ENCODE assay signal across 10 mouse cellular contexts in genomic region chr4:135436291-135436690, GRCm38 (mm10). TPM values are rescaled to one million over a fixed set of nuclear protein-coding genes. Genes with fewer than 3 reads are reported as not detected.
DNase-seq lines count a peak whose midpoint lies in the region; ATAC-seq and TF ChIP-seq lines count a peak whose summit lies in the region.
"Had no signal": no experiment of that assay in that cellular context is flagged by ENCODE, and none has a peak within 500 bp of the region (broad histone marks: within the 10 kb centered on the region; RNA-seq: fewer than 3 reads in every experiment).

No protein-coding gene starts in this region.

- 50% methylated on average over 13 of the region's 13 CpGs for WGBS in heart, embryonic 13.5 days
- WGBS in liver, embryonic 12.5 days (ENCODE audit: insufficient replicate concordance): 33% methylated on average over 13 of the region's 13 CpGs
- WGBS in forebrain, embryonic 11.5 days: 58% methylated on average over 13 of the region's 13 CpGs

- 0 out of 2 replicates have a peak overlapping the region, but pooled peaks have one; percentile 2 for H3K4me3 ChIP-seq in ES-Bruce4 (ENCODE audit: low read depth, low read length)
- no peak overlapping the region for H3K4me3 ChIP-seq in heart, embryonic 13.5 days
- no peak overlapping the region for H3K4me3 ChIP-seq in liver, embryonic 12.5 days
- no peak overlapping the region for H3K4me3 ChIP-seq in layer of hippocampus, adult 2 months
- no peak overlapping the region for H3K4me3 ChIP-seq in forebrain, embryonic 11.5 days (ENCODE audit: low read depth, low read length)
- H3K4me3 ChIP-seq: erythroblast, embryonic 14.5 days; neural tube, embryonic 12.5 days had no signal

- H3K27me3 ChIP-seq in ES-Bruce4 (ENCODE audit: control insufficient read depth, insufficient read depth, low read length, poor library complexity, severe bottlenecking): no peaks in the 10 kb centered on the region
- H3K27me3 ChIP-seq in heart, embryonic 13.5 days (replicated peaks): no peaks in the 10 kb centered on the region
- no peaks in the 10 kb centered on the region for H3K27me3 ChIP-seq in liver, embryonic 12.5 days (replicated peaks)
- no peaks in the 10 kb centered on the region for H3K27me3 ChIP-seq in forebrain, embryonic 11.5 days (ENCODE audit: control insufficient read depth, insufficient read depth, low read length)
- H3K27me3 ChIP-seq: neural tube, embryonic 12.5 days had no signal

- TF ChIP-seq EP300 in ES-Bruce4 (IDR thresholded peaks at IDR 0.05; ENCODE audit: insufficient read depth, low read depth, low read length): no peak

- no peak for TF ChIP-seq POLR2A in ES-Bruce4 (IDR thresholded peaks at IDR 0.05; ENCODE audit: insufficient read depth, low read length)

- H3K4me1 ChIP-seq in ES-Bruce4 (ENCODE audit: control insufficient read depth, insufficient read depth, low read length): peaks cover 3% of the 10 kb centered on the region
- H3K4me1 ChIP-seq in heart, embryonic 13.5 days: peaks cover 28% of the 10 kb centered on the region
- H3K4me1 ChIP-seq in liver, embryonic 12.5 days: peaks cover 72% of the 10 kb centered on the region
- peaks cover 2% of the 10 kb centered on the region; the same call in 1 of the 2 replicates for H3K4me1 ChIP-seq in forebrain, embryonic 11.5 days (replicated peaks; ENCODE audit: control insufficient read depth, insufficient read depth, low read length)

- H3K27ac ChIP-seq in ES-Bruce4 (ENCODE audit: insufficient read depth, low read length): no peak overlapping the region
- no peak overlapping the region for H3K27ac ChIP-seq in heart, embryonic 13.5 days (replicated peaks)
- H3K27ac ChIP-seq in liver, embryonic 12.5 days: no peak overlapping the region
- no peak overlapping the region for H3K27ac ChIP-seq in layer of hippocampus, adult 2 months
- no peak overlapping the region for H3K27ac ChIP-seq in forebrain, embryonic 11.5 days (ENCODE audit: low read depth, low read length)
- H3K27ac ChIP-seq: neural tube, embryonic 12.5 days had no signal

- ATAC-seq in heart, embryonic 13.5 days (ENCODE audit: extremely low read depth, insufficient number of reproducible peaks, low FRiP score, low TSS enrichment): no peak
- no peak for ATAC-seq in liver, embryonic 12.5 days
- no peak for ATAC-seq in forebrain, embryonic 11.5 days (replicated peaks; ENCODE audit: low FRiP score)

- DNase-seq in 416B (ENCODE audit: low read depth): peak; percentile 47
- DNase-seq in layer of hippocampus, adult 2 months (ENCODE audit: low spot score in 2 of 2): no peak
- no peak for DNase-seq in spleen, adult 12 weeks (ENCODE audit: low spot score)
- no peak for DNase-seq in urinary bladder, postnatal 36 days (ENCODE audit: low spot score in 2 of 2)
- no peak for DNase-seq in forebrain, embryonic 11.5 days (ENCODE audit: low spot score)

- H3K36me3 ChIP-seq in ES-Bruce4 (ENCODE audit: control insufficient read depth, insufficient read depth, low read length, poor library complexity, severe bottlenecking): no peaks in the 10 kb centered on the region
- H3K36me3 ChIP-seq in heart, embryonic 13.5 days: no peaks in the 10 kb centered on the region
- no peaks in the 10 kb centered on the region for H3K36me3 ChIP-seq in liver, embryonic 12.5 days
- H3K36me3 ChIP-seq in forebrain, embryonic 11.5 days (ENCODE audit: control insufficient read depth, insufficient read depth, low read length): no peaks in the 10 kb centered on the region
- H3K36me3 ChIP-seq: neural tube, embryonic 12.5 days had no signal

- peak overlapping the region; percentile 12 for H3K4me2 ChIP-seq in heart, embryonic 13.5 days
- peak overlapping the region; percentile 10; the same call in 1 of the 2 replicates for H3K4me2 ChIP-seq in liver, embryonic 12.5 days
- no peak overlapping the region for H3K4me2 ChIP-seq in forebrain, embryonic 11.5 days (ENCODE audit: low read depth, low read length, severe bottlenecking)
- H3K4me2 ChIP-seq: neural tube, embryonic 12.5 days had no signal

- no peak overlapping the region for H3K9ac ChIP-seq in ES-Bruce4 (ENCODE audit: low read depth, poor library complexity, severe bottlenecking)
- no peak overlapping the region for H3K9ac ChIP-seq in heart, embryonic 13.5 days
- H3K9ac ChIP-seq in liver, embryonic 12.5 days: no peak overlapping the region; the same call in 1 of the 2 replicates
- no peak overlapping the region for H3K9ac ChIP-seq in forebrain, embryonic 11.5 days (ENCODE audit: low read length)
- H3K9ac ChIP-seq: neural tube, embryonic 12.5 days had no signal

- no peak for TF ChIP-seq CTCF in ES-Bruce4 (IDR thresholded peaks at IDR 0.05; ENCODE audit: low read depth, low read length)
- TF ChIP-seq CTCF in layer of hippocampus, adult 2 months (conservative IDR thresholded peaks at IDR 0.05): no peak

- no peaks in the 10 kb centered on the region for H3K9me3 ChIP-seq in ES-Bruce4 (replicated peaks; ENCODE audit: control insufficient read depth, insufficient read depth, low read length, poor library complexity, severe bottlenecking)
- H3K9me3 ChIP-seq in heart, embryonic 13.5 days: no peaks in the 10 kb centered on the region
- no peaks in the 10 kb centered on the region for H3K9me3 ChIP-seq in liver, embryonic 12.5 days (replicated peaks)
- H3K9me3 ChIP-seq in forebrain, embryonic 11.5 days (ENCODE audit: control insufficient read depth, low read length): no peaks in the 10 kb centered on the region
- H3K9me3 ChIP-seq: neural tube, embryonic 12.5 days had no signal

RNA-seq across cellular contexts. Expression of gene Rcan3, which starts 2.6 kb away (rescaled TPM):
- polyA plus RNA-seq in ES-Bruce4 (2011; ENCODE audit: insufficient read depth, insufficient read length, low read depth, missing spikeins): 15.9 and 19.7 TPM in 2 replicates
- 6.8 and 8.0 TPM in 2 replicates for polyA plus RNA-seq in heart, embryonic 13.5 days (2015; fragmentation: Nextera tagmentation; extraction: Ambion mirVana)
- 4.9 and 8.3 TPM in 2 replicates for polyA plus RNA-seq in liver, embryonic 12.5 days (2016; fragmentation: Nextera tagmentation; extraction: Ambion mirVana)
- total RNA-seq in layer of hippocampus, adult 2 months (2021): 10 to 100 TPM; 20.3 to 23.4 TPM
- polyA plus RNA-seq in forebrain, embryonic 11.5 days (2014; fragmentation: Nextera tagmentation; extraction: Ambion mirVana): 12.7 and 14.1 TPM in 2 replicates

RNA-seq across cellular contexts. Expression of gene Ncmap, which starts 38.3 kb away (rescaled TPM):
- 2.3 TPM in 2 replicates for polyA plus RNA-seq in ES-Bruce4 (2011; ENCODE audit: insufficient read depth, insufficient read length, low read depth, missing spikeins)
- polyA plus RNA-seq in heart, embryonic 13.5 days (2015; fragmentation: Nextera tagmentation; extraction: Ambion mirVana): 0.55 and 0.76 TPM in 2 replicates
- polyA plus RNA-seq in liver, embryonic 12.5 days (2016; fragmentation: Nextera tagmentation; extraction: Ambion mirVana): 0.08 and 0.11 TPM in 2 replicates
- total RNA-seq in layer of hippocampus, adult 2 months (2021): under 1 TPM; 0.39 to 0.92 TPM
- polyA plus RNA-seq in forebrain, embryonic 11.5 days (2014; fragmentation: Nextera tagmentation; extraction: Ambion mirVana): 0.20 and 0.43 TPM in 2 replicates
- polyA plus RNA-seq: erythroblast, embryonic 14.5 days had no signal

RNA-seq across cellular contexts. Expression of gene Stpg1, which starts 58.3 kb away (rescaled TPM):
- polyA plus RNA-seq in ES-Bruce4 (2011; ENCODE audit: insufficient read depth, insufficient read length, low read depth, missing spikeins): 0.79 and 1.8 TPM in 2 replicates
- polyA plus RNA-seq in heart, embryonic 13.5 days (2015; fragmentation: Nextera tagmentation; extraction: Ambion mirVana): 0.11 and 0.32 TPM in 2 replicates
- 0.14 TPM in 1 of 2 replicates, not detected in the other for polyA plus RNA-seq in liver, embryonic 12.5 days (2016; fragmentation: Nextera tagmentation; extraction: Ambion mirVana)
- total RNA-seq in layer of hippocampus, adult 2 months (2021): 1 to 10 TPM; 1.4 to 2.2 TPM
- polyA plus RNA-seq in forebrain, embryonic 11.5 days (2014; fragmentation: Nextera tagmentation; extraction: Ambion mirVana): 0.35 and 0.44 TPM in 2 replicates

RNA-seq across cellular contexts. Expression of gene Nipal3, which starts 58.5 kb away (rescaled TPM):
- polyA plus RNA-seq in ES-Bruce4 (2011; ENCODE audit: insufficient read depth, insufficient read length, low read depth, missing spikeins): 12.7 and 17.5 TPM in 2 replicates
- polyA plus RNA-seq in heart, embryonic 13.5 days (2015; fragmentation: Nextera tagmentation; extraction: Ambion mirVana): 3.0 and 3.2 TPM in 2 replicates
- polyA plus RNA-seq in liver, embryonic 12.5 days (2016; fragmentation: Nextera tagmentation; extraction: Ambion mirVana): 2.8 and 3.6 TPM in 2 replicates
- total RNA-seq in layer of hippocampus, adult 2 months (2021): 10 to 100 TPM; 81.8 to 85.3 TPM
- 3.0 and 3.2 TPM in 2 replicates for polyA plus RNA-seq in forebrain, embryonic 11.5 days (2014; fragmentation: Nextera tagmentation; extraction: Ambion mirVana)
